Mouse (Mus musculus): ENCODE measurements around the gene Arfgap3.

Gene Arfgap3

DNA sequence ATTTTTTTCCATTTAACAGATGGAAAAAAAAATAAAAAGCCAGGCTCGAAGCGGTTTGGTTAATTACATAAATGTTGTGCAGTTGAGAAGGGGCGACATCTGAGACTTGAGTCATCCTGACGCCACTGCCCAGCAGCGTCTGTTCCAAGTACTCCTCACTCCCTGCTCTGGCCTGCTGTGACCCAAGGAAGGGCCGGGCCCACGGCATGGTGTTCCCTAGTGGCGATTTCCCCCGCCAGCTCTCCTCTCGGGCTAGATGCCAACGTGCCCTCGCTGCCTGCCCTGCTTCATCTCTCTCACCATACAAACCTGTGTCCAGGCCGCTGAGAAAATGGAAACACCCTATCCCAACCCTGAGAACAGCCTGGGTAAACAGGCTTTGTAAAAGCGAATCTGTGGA lies 98.0 kb downstream of the Arfgap3 start:
- no peak for DNase-seq (ENCODE audit: low read depth)

DNA sequence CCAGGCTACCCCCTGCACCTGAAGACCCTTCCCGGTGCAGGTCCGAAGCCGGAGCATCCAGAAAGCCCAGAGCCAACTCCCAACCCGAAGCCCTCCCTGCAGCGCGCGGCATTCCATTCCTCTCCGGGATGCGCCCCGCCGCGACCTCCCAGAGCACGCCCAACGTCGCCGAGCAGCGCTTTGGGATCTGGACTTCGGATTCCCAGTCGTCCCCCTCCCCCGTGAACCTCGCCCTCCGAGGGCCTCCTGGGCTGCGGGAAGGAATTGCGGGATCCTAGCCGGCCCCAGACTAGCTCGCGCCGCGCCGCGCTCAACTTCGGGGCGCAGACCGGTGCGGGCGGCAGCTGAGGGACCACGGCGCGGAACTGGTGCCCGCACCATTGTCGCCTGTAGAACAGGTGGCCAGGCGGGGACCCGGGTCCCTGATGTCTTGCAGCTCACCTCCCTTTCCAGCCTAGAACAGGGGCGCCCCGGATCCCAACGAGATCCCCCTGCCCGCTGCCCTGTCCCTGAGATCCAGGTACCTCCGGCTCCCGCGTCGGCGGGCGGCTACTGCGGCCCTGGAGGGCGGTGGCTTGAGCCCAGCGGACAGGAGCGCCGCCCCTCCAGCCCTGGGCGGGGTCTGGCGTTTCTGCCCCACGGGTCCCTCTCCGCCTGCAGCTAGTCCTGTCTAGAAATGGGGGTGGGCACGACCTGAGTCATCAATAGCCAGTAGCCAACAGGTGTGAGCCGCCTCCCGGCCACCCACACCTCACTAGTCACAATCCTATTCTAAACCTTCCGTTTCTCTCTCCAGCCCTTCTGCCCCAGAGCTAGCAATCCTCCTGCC lies 98.7 kb downstream of the Arfgap3 start, which contains the start of gene A4galt:
Gene A4galt, minus strand, starts transcription at position 599 of the 829 bp plus-strand sequence.
- no peak for DNase-seq (ENCODE audit: low read depth)

DNA sequence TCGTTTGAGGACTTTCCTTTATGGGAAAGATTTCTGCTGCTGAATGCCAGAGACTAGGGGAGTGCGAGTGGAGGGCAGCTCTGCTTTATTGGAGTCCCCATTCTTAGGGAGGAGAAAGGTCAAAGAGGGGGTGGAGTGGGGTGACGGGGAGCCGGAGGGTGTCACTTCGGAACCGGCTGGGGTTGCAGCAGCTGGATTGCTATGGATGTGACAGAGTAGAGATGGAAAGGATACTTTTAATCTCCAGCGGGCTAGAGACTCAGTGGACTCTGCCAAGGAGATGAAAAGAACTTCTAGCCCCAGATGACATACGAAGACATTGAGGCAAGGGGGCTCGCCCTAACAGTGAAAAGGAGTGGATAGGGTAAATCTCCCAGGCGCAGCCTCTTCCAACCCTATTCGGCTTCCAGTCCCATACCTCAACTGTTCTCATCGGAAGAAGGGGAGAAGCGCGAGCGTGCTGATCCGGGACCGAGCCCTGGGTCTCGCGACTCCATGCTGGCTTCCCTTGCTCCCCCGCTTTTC lies 99.3 kb downstream of the Arfgap3 start:
- DNase-seq (ENCODE audit: low read depth): no peak

Measured in c-Kit-positive CD71-positive TER-119-negative erythroid progenitor cells, embryonic 14.5 days (primary cell).